Mouse (Mus musculus) testis, adult 2 months (tissue): ENCODE results near the gene Abcd1.

Experiments
- CTCF ChIP-seq: fragments of 200-500 bp; IDR thresholded peaks from 2 replicates; pipeline ENCODE4 v1.5.1; 2012; ENCODE audit warnings: low read depth, mild to moderate bottlenecking, inconsistent platforms, low read length, moderate library complexity; ENCODE audit not compliant: control insufficient read depth, insufficient read depth, insufficient replicate concordance
- POLR2A ChIP-seq: fragments of 200-500 bp; IDR thresholded peaks from 2 replicates; pipeline ENCODE4 v1.6.1; 2012; ENCODE audit warnings: low read depth, mild to moderate bottlenecking, inconsistent platforms, low read length, moderate library complexity; ENCODE audit not compliant: control insufficient read depth

GRCm38 (mm10) chrX:73765311-73765710 lies 48.9 kb downstream of the Abcd1 start:
- no peak for TF ChIP-seq POLR2A
- no peak for TF ChIP-seq CTCF
